Mouse (Mus musculus): Measurements from ENCODE around the gene Cda. TPM values are rescaled to one million over a fixed set of nuclear protein-coding genes. Genes with fewer than 3 reads are reported as not detected.
A peak's percentile ranks its signal among the peaks of the same experiment; 100 is the strongest.

Cda gene
- polyA plus RNA-seq, 1 experiment = 0.33 TPM

DNA sequence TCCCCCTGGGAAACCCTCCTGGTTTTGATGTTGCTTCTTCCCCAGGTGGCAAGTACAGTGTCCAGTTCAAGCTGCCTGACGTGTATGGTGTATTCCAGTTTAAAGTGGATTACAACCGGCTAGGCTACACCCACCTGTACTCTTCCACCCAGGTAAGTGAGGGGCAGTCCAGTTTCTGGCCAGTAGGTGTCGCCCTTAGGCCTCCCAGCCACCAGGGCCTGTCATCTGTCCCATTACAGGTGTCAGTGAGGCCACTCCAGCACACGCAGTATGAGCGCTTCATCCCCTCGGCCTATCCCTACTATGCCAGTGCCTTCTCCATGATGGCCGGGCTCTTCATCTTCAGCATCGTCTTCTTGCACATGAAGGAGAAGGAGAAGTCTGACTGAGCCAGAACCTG, 56.2 kb downstream of the Cda start:
- peaks cover 36% of the 10 kb centered on the region for H3K36me3 ChIP-seq (ENCODE audit: control insufficient read depth, insufficient read depth, low read length)
- H3K4me3 ChIP-seq (ENCODE audit: extremely low read depth, insufficient read depth, insufficient read length) = no peak overlapping the region
- DNase-seq (ENCODE audit: low read depth in 1 of 2, low spot score in 2 of 2) = peak in 1 of 2 experiments; percentile 54
- H3K27ac ChIP-seq (ENCODE audit: insufficient read depth, low read length) = no peak overlapping the region
- no peaks in the 10 kb centered on the region for H3K27me3 ChIP-seq (ENCODE audit: control insufficient read depth, insufficient read depth, low read length)
- no peaks in the 10 kb centered on the region; the same call in 1 of the 2 replicates for H3K4me1 ChIP-seq (ENCODE audit: control insufficient read depth, insufficient read depth, insufficient read length)
- WGBS = 76% methylated on average over 8 of the region's 8 CpGs
- TF ChIP-seq CTCF (IDR thresholded peaks at IDR 0.05; ENCODE audit: extremely low read depth, insufficient read depth, insufficient read length, insufficient replicate concordance) = peak; percentile 81; the same call in 1 of the 2 replicates
- no peak for TF ChIP-seq POLR2A (IDR thresholded peaks at IDR 0.05; ENCODE audit: low read depth, low read length)

DNA sequence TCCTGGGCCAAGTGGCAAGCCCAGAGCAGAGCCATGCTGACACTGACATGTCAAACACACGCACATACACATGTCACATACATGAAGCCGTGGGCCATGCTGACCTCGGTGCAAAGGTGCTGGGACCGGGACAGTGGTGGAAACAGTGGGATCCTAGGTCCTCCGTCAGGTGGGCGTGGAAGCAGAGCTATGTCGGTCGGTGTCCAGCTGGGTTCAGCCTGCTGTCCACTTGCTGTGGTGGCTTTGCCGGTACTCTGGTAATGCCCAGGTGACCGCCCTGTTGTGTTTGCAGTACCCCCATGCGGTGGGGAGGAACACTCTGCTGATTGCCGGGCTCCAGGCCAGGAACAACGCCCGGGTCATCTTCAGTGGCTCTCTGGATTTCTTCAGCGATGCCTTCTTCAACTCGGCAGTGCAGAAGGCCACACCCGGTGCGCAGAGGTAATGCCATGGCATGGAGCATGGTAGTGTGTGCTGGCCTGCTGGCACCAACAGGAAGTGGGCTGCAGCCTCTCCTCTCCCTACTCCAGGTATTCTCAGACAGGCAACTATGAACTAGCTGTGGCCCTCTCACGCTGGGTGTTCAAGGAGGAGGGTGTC, 57.4 kb downstream of the Cda start:
- no peak for TF ChIP-seq POLR2A (IDR thresholded peaks at IDR 0.05; ENCODE audit: low read depth, low read length)
- TF ChIP-seq CTCF (IDR thresholded peaks at IDR 0.05; ENCODE audit: extremely low read depth, insufficient read depth, insufficient read length, insufficient replicate concordance) = no peak
- no peak for DNase-seq (ENCODE audit: low read depth in 1 of 2, low spot score in 2 of 2)
- Histone ChIP-seq H3K27me3 (ENCODE audit: control insufficient read depth, insufficient read depth, low read length) (no peaks in the 10 kb centered on the region), H3K4me3 (ENCODE audit: extremely low read depth, insufficient read depth, insufficient read length) (no peak overlapping the region), H3K4me1 (ENCODE audit: control insufficient read depth, insufficient read depth, insufficient read length) (peaks cover 4% of the 10 kb centered on the region; the same call in 1 of the 2 replicates), H3K27ac (ENCODE audit: insufficient read depth, low read length) (no peak overlapping the region), H3K36me3 (ENCODE audit: control insufficient read depth, insufficient read depth, low read length) (peaks cover 33% of the 10 kb centered on the region)
- 94% methylated on average over 19 of the region's 19 CpGs for WGBS

- DNase-seq (ENCODE audit: low read depth in 1 of 2, low spot score in 2 of 2) = no peak
- TF ChIP-seq CTCF (IDR thresholded peaks at IDR 0.05; ENCODE audit: extremely low read depth, insufficient read depth, insufficient read length, insufficient replicate concordance) (no peak), POLR2A (IDR thresholded peaks at IDR 0.05; ENCODE audit: low read depth, low read length) (no peak)
- H3K4me1 ChIP-seq (ENCODE audit: control insufficient read depth, insufficient read depth, insufficient read length) = peaks cover 12% of the 10 kb centered on the region; the same call in 1 of the 2 replicates
- no peak overlapping the region for H3K27ac ChIP-seq (ENCODE audit: insufficient read depth, low read length)
- peaks cover 21% of the 10 kb centered on the region for H3K36me3 ChIP-seq (ENCODE audit: control insufficient read depth, insufficient read depth, low read length)
- no peak overlapping the region for H3K4me3 ChIP-seq (ENCODE audit: extremely low read depth, insufficient read depth, insufficient read length)
- 73% methylated on average over 12 of the region's 12 CpGs for WGBS
- no peaks in the 10 kb centered on the region for H3K27me3 ChIP-seq (ENCODE audit: control insufficient read depth, insufficient read depth, low read length)
Measured at GRCm38 (mm10) chr4:138307739-138308138, 60.1 kb downstream of the Cda start.

DNA sequence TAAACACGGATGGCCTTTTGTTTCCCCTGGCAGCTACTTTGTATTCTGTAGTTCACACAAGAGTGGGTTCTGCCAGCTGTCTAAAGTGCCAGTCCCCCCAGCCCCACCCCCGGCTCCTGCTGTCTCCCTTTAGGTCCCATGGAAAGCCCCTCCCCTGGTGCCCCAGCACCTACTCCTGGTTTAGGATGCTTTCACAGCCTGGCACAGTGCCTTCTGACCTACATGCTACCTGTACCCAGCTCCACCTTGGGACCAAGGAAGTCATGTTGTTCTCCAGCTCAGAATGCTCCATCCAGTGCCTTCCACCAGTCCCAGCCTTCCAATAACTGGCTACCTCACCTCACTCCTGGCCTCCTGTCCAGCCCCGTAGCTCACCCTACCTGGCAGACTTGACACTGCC, 60.8 kb downstream of the Cda start:
- Histone ChIP-seq H3K4me1 (ENCODE audit: control insufficient read depth, insufficient read depth, insufficient read length) (peaks cover 12% of the 10 kb centered on the region; the same call in 1 of the 2 replicates), H3K4me3 (ENCODE audit: extremely low read depth, insufficient read depth, insufficient read length) (no peak overlapping the region), H3K36me3 (ENCODE audit: control insufficient read depth, insufficient read depth, low read length) (peaks cover 18% of the 10 kb centered on the region), H3K27me3 (ENCODE audit: control insufficient read depth, insufficient read depth, low read length) (no peaks in the 10 kb centered on the region), H3K27ac (ENCODE audit: insufficient read depth, low read length) (no peak overlapping the region)
- DNase-seq (ENCODE audit: low read depth in 1 of 2, low spot score in 2 of 2) = no peak
- WGBS = 86% methylated on average over 3 of the region's 3 CpGs
- TF ChIP-seq POLR2A (IDR thresholded peaks at IDR 0.05; ENCODE audit: low read depth, low read length) = no peak
- no peak for TF ChIP-seq CTCF (IDR thresholded peaks at IDR 0.05; ENCODE audit: extremely low read depth, insufficient read depth, insufficient read length, insufficient replicate concordance)

DNA sequence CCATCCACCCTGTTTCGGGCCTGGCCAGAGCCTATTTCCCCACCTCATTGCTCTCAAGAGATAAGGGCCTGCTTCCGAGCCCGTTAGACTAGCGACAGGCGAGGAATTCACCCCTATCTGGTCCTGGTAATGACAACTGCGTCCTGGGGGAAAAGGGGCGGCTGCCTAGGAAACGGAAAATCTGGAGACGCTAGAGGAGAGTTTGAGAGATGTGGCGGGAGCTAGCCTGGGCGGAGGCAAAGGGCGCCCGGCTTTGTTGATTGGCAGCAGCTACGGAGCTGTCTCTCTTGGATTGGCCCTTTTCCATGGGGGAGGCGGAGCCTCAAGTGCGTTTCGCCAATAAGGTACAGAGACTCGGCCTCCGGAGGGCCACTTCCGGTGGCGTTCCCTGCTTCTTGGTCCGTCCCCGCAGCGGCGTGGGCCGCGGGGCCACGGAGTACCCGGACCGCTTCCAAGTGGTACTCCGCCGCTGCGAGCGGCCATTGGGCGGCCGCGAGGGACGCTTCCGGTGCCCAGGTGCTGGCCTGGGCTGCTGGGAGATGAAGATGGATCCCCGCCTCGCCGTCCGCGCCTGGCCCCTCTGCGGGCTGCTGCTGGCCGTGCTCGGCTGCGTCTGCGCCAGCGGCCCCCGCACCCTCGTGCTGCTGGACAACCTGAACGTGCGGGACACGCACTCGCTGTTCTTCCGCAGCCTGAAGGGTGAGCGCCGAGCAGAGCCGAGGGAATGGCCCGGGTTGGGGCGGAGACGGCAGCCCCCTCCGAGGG, 63.3 kb downstream of the Cda start, which contains the start of gene Ddost:
Gene Ddost (plus strand): TSS at position 391 of the 765 bp plus-strand sequence.
- Histone ChIP-seq H3K36me3 (ENCODE audit: control insufficient read depth, insufficient read depth, low read length) (peaks cover 7% of the 10 kb centered on the region; the same call in 1 of the 2 replicates), H3K27ac (ENCODE audit: insufficient read depth, low read length) (peak within 1 kb of the TSS; percentile 26; the same call in 1 of the 2 replicates), H3K4me1 (ENCODE audit: control insufficient read depth, insufficient read depth, insufficient read length) (peaks cover 12% of the 10 kb centered on the region; the same call in 1 of the 2 replicates), H3K4me3 (ENCODE audit: extremely low read depth, insufficient read depth, insufficient read length) (peak within 1 kb of the TSS; percentile 81), H3K27me3 (ENCODE audit: control insufficient read depth, insufficient read depth, low read length) (no peaks in the 10 kb centered on the region)
- TF ChIP-seq CTCF (IDR thresholded peaks at IDR 0.05; ENCODE audit: extremely low read depth, insufficient read depth, insufficient read length, insufficient replicate concordance) = no peak
- peak; percentile 33; the same call in 1 of the 2 replicates for TF ChIP-seq POLR2A (IDR thresholded peaks at IDR 0.05; ENCODE audit: low read depth, low read length)
- peak; percentile 94 to 98 for DNase-seq (ENCODE audit: low read depth in 1 of 2, low spot score in 2 of 2)
- under 1% methylated on average over 64 of the region's 64 CpGs for WGBS

- WGBS = 7% methylated on average over 18 of the region's 18 CpGs
- Histone ChIP-seq H3K36me3 (ENCODE audit: control insufficient read depth, insufficient read depth, low read length) (no peaks in the 10 kb centered on the region; the same call in 1 of the 2 replicates), H3K27ac (ENCODE audit: insufficient read depth, low read length) (0 out of 2 replicates have a peak overlapping the region, but pooled peaks have one; percentile 26), H3K4me1 (ENCODE audit: control insufficient read depth, insufficient read depth, insufficient read length) (peaks cover 12% of the 10 kb centered on the region; the same call in 1 of the 2 replicates), H3K27me3 (ENCODE audit: control insufficient read depth, insufficient read depth, low read length) (no peaks in the 10 kb centered on the region), H3K4me3 (ENCODE audit: extremely low read depth, insufficient read depth, insufficient read length) (peak overlapping the region; percentile 74)
- DNase-seq (ENCODE audit: low read depth in 1 of 2, low spot score in 2 of 2) = no peak
- TF ChIP-seq POLR2A (IDR thresholded peaks at IDR 0.05; ENCODE audit: low read depth, low read length) = no peak
- no peak for TF ChIP-seq CTCF (IDR thresholded peaks at IDR 0.05; ENCODE audit: extremely low read depth, insufficient read depth, insufficient read length, insufficient replicate concordance)
Measured at GRCm38 (mm10) chr4:138303742-138304141, 64.0 kb downstream of the Cda start.
